ENCODE assay signal across 35 mouse cellular contexts in the genomic region with DNA sequence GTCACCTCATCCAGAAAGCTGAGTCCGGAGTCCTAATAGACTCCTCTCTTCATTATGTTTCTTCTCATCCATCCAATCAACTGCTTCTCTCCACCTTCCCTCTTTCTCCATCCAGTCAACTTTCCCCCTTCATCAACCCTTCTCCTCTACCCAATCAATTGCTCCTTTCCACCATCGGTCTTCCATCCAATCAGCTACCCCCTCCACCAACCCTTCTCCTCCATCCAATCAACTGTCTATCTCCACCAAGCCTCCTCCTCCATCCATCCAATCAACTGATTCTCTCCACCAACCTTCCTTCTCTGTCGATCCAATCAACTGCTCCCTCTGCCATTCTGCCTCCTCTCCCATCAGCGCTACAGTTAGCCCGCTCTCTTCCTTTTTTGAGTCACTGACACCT.
"Had no signal": no experiment of that assay in that cellular context is flagged by ENCODE, and none has a peak within 500 bp of the region (broad histone marks: within the 10 kb centered on the region; RNA-seq: fewer than 3 reads in every experiment).

No protein-coding gene starts in this region.

- H3K36me3 ChIP-seq: heart, embryonic 10.5 days; heart, embryonic 12.5 days; heart, embryonic 13.5 days; heart, embryonic 15.5 days; hindbrain, embryonic 10.5 days; hindbrain, embryonic 12.5 days; hindbrain, embryonic 13.5 days; hindbrain, embryonic 15.5 days; kidney, embryonic 15.5 days had no signal

- H3K9ac ChIP-seq: heart, embryonic 12.5 days; heart, embryonic 13.5 days; heart, embryonic 15.5 days; hindbrain, embryonic 12.5 days; hindbrain, embryonic 13.5 days; hindbrain, embryonic 14.5 days; hindbrain, embryonic 15.5 days; kidney, embryonic 15.5 days had no signal

- H3K4me3 ChIP-seq: heart, embryonic 10.5 days; heart, embryonic 12.5 days; heart, embryonic 13.5 days; heart, embryonic 15.5 days; hindbrain, embryonic 10.5 days; hindbrain, embryonic 12.5 days; hindbrain, embryonic 13.5 days; hindbrain, embryonic 15.5 days; kidney, embryonic 15.5 days; layer of hippocampus, adult 2 months; left cerebral cortex, adult 2 months had no signal

- H3K4me2 ChIP-seq: heart, embryonic 11.5 days; heart, embryonic 12.5 days; heart, embryonic 13.5 days; heart, embryonic 15.5 days; hindbrain, embryonic 12.5 days; hindbrain, embryonic 13.5 days; hindbrain, embryonic 14.5 days; hindbrain, embryonic 15.5 days; kidney, embryonic 15.5 days had no signal

- DNase-seq: heart, postnatal 10 days; heart, postnatal 14 days; heart, postnatal 36 days; heart, postnatal 4 days; kidney, adult 11 months; kidney, adult 18-20 months; kidney, adult 2 months; kidney, adult 8-10 months; kidney, adult 9 months; kidney, postnatal 10 days; kidney, postnatal 14 days; kidney, postnatal 25 days; kidney, postnatal 36 days; kidney, postnatal 4 days; layer of hippocampus, adult 9-11 months; layer of hippocampus, postnatal 36 days had no signal

- ATAC-seq: hindbrain, embryonic 16.5 days; hindbrain, postnatal 0 days; inflammation-experienced regulatory T-cells, adult 6 months; intestine, embryonic 16.5 days; intestine, postnatal 0 days had no signal

- H3K27me3 ChIP-seq: heart, embryonic 12.5 days; heart, embryonic 13.5 days; heart, embryonic 15.5 days; hindbrain, embryonic 12.5 days; hindbrain, embryonic 13.5 days; hindbrain, embryonic 15.5 days; kidney, embryonic 15.5 days had no signal

- H3K27ac ChIP-seq: heart, embryonic 10.5 days; heart, embryonic 13.5 days; heart, embryonic 15.5 days; hindbrain, embryonic 10.5 days; hindbrain, embryonic 12.5 days; hindbrain, embryonic 13.5 days; hindbrain, embryonic 14.5 days; hindbrain, embryonic 15.5 days; hindbrain, postnatal 0 days; kidney, embryonic 15.5 days; kidney, postnatal 0 days; layer of hippocampus, adult 2 months; left cerebral cortex, adult 2 months had no signal

- H3K9me3 ChIP-seq: heart, embryonic 10.5 days; heart, embryonic 12.5 days; heart, embryonic 13.5 days; heart, embryonic 15.5 days; hindbrain, embryonic 10.5 days; hindbrain, embryonic 12.5 days; hindbrain, embryonic 13.5 days; hindbrain, embryonic 15.5 days; kidney, embryonic 15.5 days had no signal
